Mouse (Mus musculus): ENCODE data around the gene Cpne4.

- TF ChIP-seq POLR2A (IDR thresholded peaks at IDR 0.05; ENCODE audit: low read depth, low read length) (no peak), CTCF (IDR thresholded peaks at IDR 0.05; ENCODE audit: borderline replicate concordance, insufficient read depth, low read length) (no peak)
These were observed 35.0 kb downstream of the Cpne4 start for GRCm38 (mm10) chr9:104581921-104582624.
